Mouse (Mus musculus) liver, adult 2 months (tissue): Measurements from ENCODE around the gene Cetn4.

Experiments
- CTCF ChIP-seq: fragments of 200-500 bp; IDR thresholded peaks from 2 replicates; pipeline ENCODE4 v1.5.1; 2011; ENCODE audit warnings: low read depth, low read length, control low read depth
- POLR2A ChIP-seq: fragments of 200-500 bp; IDR thresholded peaks from 2 replicates; pipeline ENCODE4 v1.6.1; 2011; ENCODE audit warnings: low read length, control low read depth; ENCODE audit not compliant: insufficient read depth; ENCODE audit errors: extremely low read depth

GRCm38 (mm10) chr3:37273092-37273491 is 39.4 kb downstream of the Cetn4 start:
- no peak for TF ChIP-seq CTCF
- TF ChIP-seq POLR2A = no peak
